In genomic region chr5:21658623-21659395, GRCm38 (mm10) we compare ENCODE assay signal across 8 mouse cellular contexts. TPM values are rescaled to one million over a fixed set of nuclear protein-coding genes. Genes with fewer than 3 reads are reported as not detected.
DNase-seq lines count a peak whose midpoint lies in the region; ATAC-seq and TF ChIP-seq lines count a peak whose summit lies in the region.

No protein-coding gene starts in this region.

- 41% methylated on average over 11 of the region's 11 CpGs for WGBS in heart, embryonic 14.5 days
- 44% methylated on average over 11 of the region's 11 CpGs for WGBS in liver, embryonic 13.5 days (ENCODE audit: insufficient replicate concordance)
- 54% methylated on average over 11 of the region's 11 CpGs for WGBS in neural tube, embryonic 11.5 days
- WGBS in stomach, embryonic 15.5 days, result 45% methylated on average over 11 of the region's 11 CpGs

- DNase-seq in B cell, adult 2 months, result peak; percentile 78 to 82
- peak; percentile 65 for DNase-seq in fibroblast of lung, adult 2 months (ENCODE audit: low read depth)
- peak; percentile 93 for DNase-seq in kidney, postnatal 10 days
- DNase-seq in liver, embryonic 13.5 days, result peak; percentile 49
- DNase-seq in neural tube, embryonic 11.5 days (ENCODE audit: low spot score), result peak; percentile 80

- H3K36me3 ChIP-seq in heart, embryonic 14.5 days (ENCODE audit: control insufficient read depth, insufficient read depth, low read length), result peaks cover 67% of the 10 kb centered on the region
- peaks cover 37% of the 10 kb centered on the region for H3K36me3 ChIP-seq in liver, embryonic 13.5 days
- H3K36me3 ChIP-seq in neural tube, embryonic 11.5 days (ENCODE audit: control insufficient read depth, insufficient read depth, low read length), result peaks cover 10% of the 10 kb centered on the region; the same call in 1 of the 2 replicates
- peaks cover 14% of the 10 kb centered on the region; the same call in 1 of the 2 replicates for H3K36me3 ChIP-seq in stomach, embryonic 15.5 days

- peaks cover 12% of the 10 kb centered on the region for H3K4me1 ChIP-seq in bone marrow macrophage, adult 2 months (ENCODE audit: control insufficient read depth, insufficient read depth, low read length)
- peaks cover 2 to 6% of the 10 kb centered on the region in 2 experiments; a peak in 3 of 4 replicates for H3K4me1 ChIP-seq in heart, embryonic 14.5 days (ENCODE audit: control insufficient read depth in 2 of 2, insufficient read depth in 2 of 2, low read length in 2 of 2)
- no peaks in the 10 kb centered on the region for H3K4me1 ChIP-seq in liver, embryonic 13.5 days (replicated peaks)
- 0 out of 2 replicates have a peak, but pooled peaks cover 5% of the 10 kb centered on the region for H3K4me1 ChIP-seq in neural tube, embryonic 11.5 days (ENCODE audit: control insufficient read depth, insufficient read depth, low read length)
- 0 out of 2 replicates have a peak, but pooled peaks cover 4% of the 10 kb centered on the region for H3K4me1 ChIP-seq in stomach, embryonic 15.5 days

- H3K9ac ChIP-seq in heart, embryonic 14.5 days (ENCODE audit: low read length), result no peak overlapping the region
- no peak overlapping the region for H3K9ac ChIP-seq in liver, embryonic 13.5 days
- H3K9ac ChIP-seq in neural tube, embryonic 11.5 days (ENCODE audit: low read length), result no peak overlapping the region; the same call in 1 of the 2 replicates
- no peak overlapping the region for H3K9ac ChIP-seq in stomach, embryonic 15.5 days

- H3K4me3 ChIP-seq in bone marrow macrophage, adult 2 months (ENCODE audit: insufficient read depth, low read length), result no peak overlapping the region
- H3K4me3 ChIP-seq in heart, embryonic 14.5 days (ENCODE audit: control insufficient read depth in 1 of 2, insufficient read depth in 1 of 2, low read depth in 1 of 2, low read length in 2 of 2), result no peak overlapping the region
- H3K4me3 ChIP-seq in liver, embryonic 13.5 days (replicated peaks), result no peak overlapping the region
- H3K4me3 ChIP-seq in neural tube, embryonic 11.5 days (ENCODE audit: low read depth, low read length), result no peak overlapping the region
- no peak overlapping the region for H3K4me3 ChIP-seq in stomach, embryonic 15.5 days (replicated peaks)

- no peak for TF ChIP-seq POLR2A in bone marrow macrophage, adult 2 months (IDR thresholded peaks at IDR 0.05; ENCODE audit: borderline replicate concordance, low read depth, low read length)

- peak; percentile 43; the same call in 1 of the 2 replicates for ATAC-seq in heart, embryonic 14.5 days (ENCODE audit: insufficient number of reproducible peaks, insufficient read depth, low FRiP score, low read depth)
- peak; percentile 61 for ATAC-seq in liver, embryonic 13.5 days (ENCODE audit: low read depth)
- peak; percentile 76; the same call in 1 of the 2 replicates for ATAC-seq in neural tube, embryonic 11.5 days (ENCODE audit: insufficient read depth, low FRiP score, low TSS enrichment)
- peak; percentile 66 for ATAC-seq in stomach, embryonic 15.5 days (ENCODE audit: insufficient read depth, low FRiP score, low read depth)

- H3K9me3 ChIP-seq in heart, embryonic 14.5 days (ENCODE audit: control insufficient read depth, low read length), result no peaks in the 10 kb centered on the region
- H3K9me3 ChIP-seq in liver, embryonic 13.5 days (replicated peaks), result no peaks in the 10 kb centered on the region
- H3K9me3 ChIP-seq in neural tube, embryonic 11.5 days (ENCODE audit: control insufficient read depth, low read length), result no peaks in the 10 kb centered on the region
- no peaks in the 10 kb centered on the region for H3K9me3 ChIP-seq in stomach, embryonic 15.5 days

- H3K4me2 ChIP-seq in heart, embryonic 14.5 days (ENCODE audit: low read length), result no peak overlapping the region
- H3K4me2 ChIP-seq in liver, embryonic 13.5 days, result no peak overlapping the region
- no peak overlapping the region for H3K4me2 ChIP-seq in neural tube, embryonic 11.5 days (ENCODE audit: low read depth)
- H3K4me2 ChIP-seq in stomach, embryonic 15.5 days, result no peak overlapping the region

- H3K27me3 ChIP-seq in heart, embryonic 14.5 days (ENCODE audit: control insufficient read depth, insufficient read depth, low read length), result no peaks in the 10 kb centered on the region
- no peaks in the 10 kb centered on the region for H3K27me3 ChIP-seq in liver, embryonic 13.5 days
- no peaks in the 10 kb centered on the region for H3K27me3 ChIP-seq in neural tube, embryonic 11.5 days (ENCODE audit: control insufficient read depth, insufficient read depth, low read length)
- H3K27me3 ChIP-seq in stomach, embryonic 15.5 days (replicated peaks), result no peaks in the 10 kb centered on the region

- H3K27ac ChIP-seq in bone marrow macrophage, adult 2 months (ENCODE audit: insufficient read depth, low read depth, low read length), result no peak overlapping the region
- H3K27ac ChIP-seq in heart, embryonic 14.5 days (replicated peaks in 1 of 2; ENCODE audit: control insufficient read depth in 1 of 2, insufficient read depth in 1 of 2, low read depth in 2 of 2, low read length in 2 of 2), result no peak overlapping the region
- no peak overlapping the region for H3K27ac ChIP-seq in liver, embryonic 13.5 days
- H3K27ac ChIP-seq in neural tube, embryonic 11.5 days (ENCODE audit: low read depth, low read length), result 0 out of 2 replicates have a peak overlapping the region, but pooled peaks have one; percentile 56
- H3K27ac ChIP-seq in stomach, embryonic 15.5 days, result peak overlapping the region; percentile 32; the same call in 1 of the 2 replicates

- TF ChIP-seq CTCF in bone marrow macrophage, adult 2 months (IDR thresholded peaks at IDR 0.05; ENCODE audit: low read depth, low read length), result peak; percentile 80

RNA-seq across cellular contexts. Expression of gene Armc10, which starts 13.2 kb away (rescaled TPM):
- 31.0 and 33.2 TPM in 2 replicates for polyA plus RNA-seq in bone marrow macrophage, adult 2 months (2012; ENCODE audit: insufficient read depth, insufficient read length, missing spikeins)
- 23.6 and 28.2 TPM in 2 replicates for polyA plus RNA-seq in heart, embryonic 14.5 days (2014; fragmentation: Nextera tagmentation; extraction: Ambion mirVana)
- 9.8 and 10.8 TPM in 2 replicates for polyA plus RNA-seq in liver, embryonic 13.5 days (2015; fragmentation: Nextera tagmentation; extraction: Ambion mirVana)
- 79.2 and 84.5 TPM in 2 replicates for polyA plus RNA-seq in neural tube, embryonic 11.5 days (2014; fragmentation: Nextera tagmentation; extraction: Ambion mirVana)
- 33.8 and 35.6 TPM in 2 replicates for polyA plus RNA-seq in stomach, embryonic 15.5 days (2015; fragmentation: Nextera tagmentation; extraction: Ambion mirVana)

RNA-seq across cellular contexts. Expression of gene Fbxl13, which starts 13.4 kb away (rescaled TPM):
- not detected in 2 replicates for polyA plus RNA-seq in bone marrow macrophage, adult 2 months (2012; ENCODE audit: insufficient read depth, insufficient read length, missing spikeins)
- 0.19 and 0.23 TPM in 2 replicates for polyA plus RNA-seq in heart, embryonic 14.5 days (2014; fragmentation: Nextera tagmentation; extraction: Ambion mirVana)
- 0.13 and 0.22 TPM in 2 replicates for polyA plus RNA-seq in liver, embryonic 13.5 days (2015; fragmentation: Nextera tagmentation; extraction: Ambion mirVana)
- not detected in 2 replicates for polyA plus RNA-seq in neural tube, embryonic 11.5 days (2014; fragmentation: Nextera tagmentation; extraction: Ambion mirVana)
- 0.13 and 0.36 TPM in 2 replicates for polyA plus RNA-seq in stomach, embryonic 15.5 days (2015; fragmentation: Nextera tagmentation; extraction: Ambion mirVana)

RNA-seq across cellular contexts. Expression of gene Napepld, which starts 42.4 kb away (rescaled TPM):
- polyA plus RNA-seq in bone marrow macrophage, adult 2 months (2012; ENCODE audit: insufficient read depth, insufficient read length, missing spikeins), result 1.8 and 2.1 TPM in 2 replicates
- polyA plus RNA-seq in heart, embryonic 14.5 days (2014; fragmentation: Nextera tagmentation; extraction: Ambion mirVana), result 8.7 and 9.4 TPM in 2 replicates
- polyA plus RNA-seq in liver, embryonic 13.5 days (2015; fragmentation: Nextera tagmentation; extraction: Ambion mirVana), result 1.2 and 1.9 TPM in 2 replicates
- 8.7 and 8.8 TPM in 2 replicates for polyA plus RNA-seq in neural tube, embryonic 11.5 days (2014; fragmentation: Nextera tagmentation; extraction: Ambion mirVana)
- 2.6 and 3.3 TPM in 2 replicates for polyA plus RNA-seq in stomach, embryonic 15.5 days (2015; fragmentation: Nextera tagmentation; extraction: Ambion mirVana)

Comparison
In these comparisons a context has a peak if more than half of its experiments do, and no peak if none do; other contexts are left out.
1. H3K27ac ChIP-seq: peak in neural tube, embryonic 11.5 days (single experiment) and stomach, embryonic 15.5 days (single experiment); none in bone marrow macrophage, adult 2 months (single experiment), heart, embryonic 14.5 days (0 of 2) and liver, embryonic 13.5 days (single experiment).
2. Peak in every context shown above with its lines, with median percentiles within 50 percentile points of each other: DNase-seq and ATAC-seq.